Mouse (Mus musculus) right cerebral cortex, postnatal 10 days (tissue): Measurements from ENCODE around the gene Wrb.

ENCODE experiments used
- DNase-seq, 2 experiments: peaks; one replicate each; pipeline ENCODE4 v3.0.0; 2021; ENCODE audit warnings: low spot score in 2 of 2

Gene Wrb

DNA sequence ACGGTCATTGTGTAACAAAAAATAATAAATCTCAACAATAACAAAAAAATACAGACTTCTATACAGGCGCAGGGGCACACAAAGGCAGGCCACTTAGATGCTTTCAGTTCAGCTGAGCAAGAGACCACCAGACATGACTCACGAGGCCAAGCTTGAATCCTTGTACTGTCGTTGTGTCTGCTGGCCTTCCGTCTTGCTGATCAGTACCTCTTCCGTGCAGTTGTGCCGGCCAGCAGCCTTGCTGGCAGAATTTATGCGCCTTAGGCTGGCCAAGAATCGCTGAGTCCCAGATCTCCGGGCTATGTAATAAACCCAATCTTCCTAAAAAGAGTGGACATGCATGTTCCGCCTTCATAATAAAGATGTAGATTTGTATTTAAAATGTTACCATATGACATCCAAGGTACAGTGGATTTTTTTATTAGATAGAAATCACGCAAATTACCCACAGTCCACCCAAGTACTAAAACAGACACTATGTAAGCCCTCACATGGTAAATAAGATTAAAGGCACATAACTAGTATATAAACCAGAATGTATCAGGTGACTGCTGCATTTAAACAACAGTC lies 13.4 kb downstream of the Wrb start:
- no peak for DNase-seq

GRCm38 (mm10) chr16:96159091-96159731 lies 14.0 kb downstream of the Wrb start:
- DNase-seq, result peak; percentile 57 to 70

- no peak for DNase-seq
Measured at GRCm38 (mm10) chr16:96159794-96160346, 14.7 kb downstream of the Wrb start.

DNA sequence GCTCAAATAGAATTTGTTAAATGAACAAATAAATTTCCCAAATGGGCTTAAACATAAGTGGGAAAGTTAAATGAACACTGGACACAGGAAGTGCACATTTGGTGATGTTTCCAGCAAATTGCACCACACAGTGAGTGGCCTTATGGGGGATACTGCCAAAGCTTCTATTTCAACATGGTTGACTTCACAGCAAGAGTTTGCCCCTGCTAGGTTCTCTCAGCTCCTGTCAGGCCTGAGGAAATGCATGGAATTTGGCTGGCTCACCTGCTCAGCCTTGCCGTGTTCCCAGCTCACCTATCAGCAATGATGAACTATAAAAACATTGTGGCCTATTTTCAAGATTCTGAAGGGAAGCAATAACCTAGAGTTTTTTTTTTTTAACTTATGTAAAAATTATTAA lies 15.7 kb downstream of the Wrb start:
- no peak for DNase-seq

- no peak for DNase-seq
Measured at GRCm38 (mm10) chr16:96161336-96161735, 16.1 kb downstream of the Wrb start.

GRCm38 (mm10) chr16:96165723-96166264 lies 20.6 kb downstream of the Wrb start:
- no peak for DNase-seq

DNA sequence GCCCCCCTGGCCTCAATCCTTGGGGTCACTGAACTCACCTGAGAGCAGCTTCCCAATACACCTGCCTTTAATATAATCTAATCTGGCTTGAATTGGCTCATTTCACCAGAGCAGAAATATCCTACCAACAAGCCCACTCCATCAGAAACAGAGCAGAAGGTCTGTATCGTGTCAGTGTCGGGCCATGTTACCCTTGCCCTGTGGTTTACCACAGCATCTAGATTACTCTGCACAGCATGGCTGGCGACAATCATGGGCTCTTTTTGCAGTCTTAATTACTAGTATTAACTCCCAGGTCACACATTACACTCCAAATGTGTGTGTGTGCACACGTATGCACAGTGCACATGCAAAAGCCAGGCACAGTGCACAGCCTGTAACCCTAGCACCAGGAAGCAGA lies 23.6 kb downstream of the Wrb start:
- no peak for DNase-seq

DNA sequence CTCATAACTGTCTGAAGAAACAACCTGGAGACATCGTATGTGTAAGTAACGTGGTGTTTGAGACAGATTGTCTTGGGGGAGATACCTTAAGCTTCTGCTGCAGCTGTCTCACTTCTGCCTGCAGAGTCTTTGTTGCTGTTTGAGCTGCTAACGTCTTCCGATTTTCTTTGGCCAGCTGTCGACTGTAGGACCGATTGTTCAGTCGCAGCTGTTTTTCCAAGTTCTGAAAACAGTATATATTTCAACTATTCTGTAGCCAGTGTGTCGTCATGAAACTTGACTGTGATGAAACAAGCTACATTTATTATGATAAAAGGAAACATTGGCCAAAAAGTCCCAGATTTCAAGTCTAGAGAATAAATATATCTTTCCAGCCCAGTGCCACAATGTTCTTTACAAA lies 28.4 kb downstream of the Wrb start:
- no peak for DNase-seq

GRCm38 (mm10) chr16:96175399-96175798 lies 30.2 kb downstream of the Wrb start:
- no peak for DNase-seq

- DNase-seq, result no peak
Measured at GRCm38 (mm10) chr16:96179156-96179555, 33.9 kb downstream of the Wrb start.

GRCm38 (mm10) chr16:96187619-96188018 lies 42.4 kb downstream of the Wrb start:
- DNase-seq, result no peak

DNA sequence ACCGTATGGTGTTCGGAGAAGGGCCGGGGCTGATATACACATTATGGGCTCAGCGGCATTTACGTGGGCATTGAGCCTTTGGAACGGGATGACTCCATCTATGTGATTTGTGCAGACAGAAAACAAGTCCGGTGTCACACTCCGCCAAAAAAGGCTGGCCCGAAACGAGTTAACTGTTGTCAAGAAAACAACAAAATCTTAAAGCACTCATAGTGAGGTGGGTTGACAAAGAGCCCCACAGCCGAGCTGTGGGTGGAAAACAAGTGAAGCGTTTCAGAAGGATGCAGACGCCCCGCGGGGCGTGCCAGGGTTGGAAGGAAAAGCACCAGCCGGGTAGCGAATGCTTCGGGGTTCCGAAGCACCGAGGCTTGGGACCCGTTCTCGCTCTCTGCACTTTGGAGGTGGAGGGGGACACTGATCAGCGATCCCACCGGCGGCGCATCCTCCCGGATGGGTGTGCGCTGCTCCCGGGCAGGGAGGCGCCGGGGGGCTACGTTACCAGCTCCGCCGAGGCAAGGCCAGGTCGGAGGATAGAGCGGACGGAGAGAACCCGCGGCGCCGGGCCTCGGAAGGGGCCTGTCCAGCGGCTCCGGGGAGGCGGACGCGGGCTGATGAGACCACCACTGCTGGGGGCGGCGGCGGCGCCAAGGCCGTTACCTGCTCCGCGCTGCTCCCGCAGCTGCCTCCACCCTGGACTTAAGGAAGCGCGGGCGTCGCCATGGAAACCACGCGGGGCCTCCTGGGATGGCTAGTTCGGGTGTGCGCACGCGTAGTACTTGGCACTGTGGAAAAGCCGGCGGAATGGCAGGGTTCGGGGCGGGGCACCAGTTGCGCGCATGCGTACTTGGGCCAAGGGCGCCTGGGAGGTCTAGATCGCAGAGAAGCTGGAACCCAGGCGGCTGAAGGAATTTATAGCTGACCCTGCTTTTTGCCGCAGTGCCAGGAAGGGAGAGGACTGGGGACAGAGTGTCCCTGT lies 46.6 kb downstream of the Wrb start, which contains the start of gene Lca5l:
Gene Lca5l, minus strand, starts transcription at position 741 of the 976 bp plus-strand sequence.
- DNase-seq, result peak; percentile 99 to 100

DNA sequence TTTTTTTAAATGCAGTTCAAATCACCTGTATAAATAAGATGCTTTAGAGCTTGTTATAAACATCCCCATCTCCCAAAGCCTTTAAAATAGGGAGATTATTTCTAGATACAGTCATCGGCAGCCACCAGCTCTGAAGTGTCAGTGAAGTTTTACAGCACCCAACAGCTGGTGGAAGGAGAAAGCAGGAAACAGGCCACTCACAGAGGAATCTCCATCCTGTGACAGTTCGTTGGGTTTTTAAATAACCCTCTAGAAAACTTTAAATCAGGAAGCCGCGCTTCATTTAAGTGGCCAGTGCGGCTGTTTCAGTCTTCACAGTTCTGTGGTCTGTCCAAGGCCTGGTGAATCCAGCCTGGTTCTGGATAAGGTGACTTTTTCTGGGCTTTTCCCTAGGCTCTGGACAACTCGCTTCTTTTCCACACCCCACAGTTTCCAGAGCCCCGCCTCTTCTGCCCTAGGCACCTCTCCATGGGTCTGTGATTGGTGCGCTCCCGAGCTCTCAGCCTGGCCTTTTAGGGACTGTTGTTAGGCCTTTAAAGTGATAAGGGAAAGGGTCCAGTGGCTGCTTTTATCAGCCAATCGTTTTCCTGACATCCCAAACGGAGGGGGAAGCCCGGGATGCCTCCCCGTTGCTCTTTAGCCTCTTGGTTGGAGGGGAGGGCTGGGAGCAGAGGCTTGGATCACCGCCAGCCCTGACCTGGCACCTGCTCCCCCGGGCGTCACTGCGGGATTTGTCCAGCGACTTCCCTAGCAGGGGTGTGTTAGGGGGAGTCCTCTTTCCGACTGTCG lies 54.9 kb downstream of the Wrb start, which contains the start of gene Sh3bgr:
Gene Sh3bgr, plus strand, starts transcription at position 538 of the 789 bp plus-strand sequence.
- peak in 1 of 2 experiments; percentile 41 for DNase-seq

GRCm38 (mm10) chr16:96200702-96201028 lies 55.5 kb downstream of the Wrb start:
- DNase-seq, result no peak

- DNase-seq, result no peak
Measured at GRCm38 (mm10) chr16:96201485-96202232, 56.5 kb downstream of the Wrb start.
